Mouse (Mus musculus): Measurements from ENCODE around the gene Mink1.

DNA sequence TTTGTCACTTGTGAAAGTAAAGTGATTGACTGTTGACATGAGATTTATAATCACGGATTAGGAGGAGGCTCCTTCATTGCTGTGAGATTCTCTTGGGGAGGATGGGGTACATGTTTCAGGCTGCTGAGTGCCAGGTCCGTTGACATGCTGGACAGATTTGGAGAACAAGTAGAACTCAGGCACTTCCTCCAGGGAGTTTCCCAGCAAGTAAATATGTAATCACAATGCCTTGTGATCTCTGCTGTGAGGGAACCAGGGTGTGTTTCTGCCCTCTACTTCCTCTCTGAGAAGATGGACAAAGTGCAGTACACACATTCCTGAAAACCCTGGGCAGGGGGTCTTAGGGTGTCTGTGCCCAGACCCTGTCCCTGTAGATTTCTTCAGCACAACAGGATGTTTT is 33.0 kb downstream of the Mink1 start:
- TF ChIP-seq CTCF (IDR thresholded peaks at IDR 0.05; ENCODE audit: borderline replicate concordance, insufficient read depth, low read depth, low read length) (no peak), POLR2A (IDR thresholded peaks at IDR 0.05; ENCODE audit: borderline replicate concordance, insufficient read depth, low read length) (no peak)
